ENCODE assay signal across 26 mouse cellular contexts in genomic region chr11:119931809-119932208, GRCm38 (mm10). TPM values are rescaled to one million over a fixed set of nuclear protein-coding genes. Genes with fewer than 3 reads are reported as not detected.
DNase-seq lines count a peak whose midpoint lies in the region; ATAC-seq and TF ChIP-seq lines count a peak whose summit lies in the region.
"Had no signal": no experiment of that assay in that cellular context is flagged by ENCODE, and none has a peak within 500 bp of the region (broad histone marks: within the 10 kb centered on the region; RNA-seq: fewer than 3 reads in every experiment).

No protein-coding gene starts in this region.

- ATAC-seq in hindbrain, embryonic 15.5 days (ENCODE audit: low FRiP score, low read depth), result no peak
- ATAC-seq in hindbrain, embryonic 11.5 days (ENCODE audit: low FRiP score), result no peak
- ATAC-seq in kidney, postnatal 0 days (replicated peaks; ENCODE audit: low FRiP score, low read depth), result no peak
- ATAC-seq: forebrain, embryonic 15.5 days; intestine, embryonic 16.5 days; midbrain, embryonic 13.5 days had no signal

- no peak for DNase-seq in hindbrain, embryonic 11.5 days (ENCODE audit: low spot score)
- DNase-seq in kidney, postnatal 0 days (ENCODE audit: low spot score), result peak; percentile 61
- DNase-seq in kidney, postnatal 14 days, result no peak
- DNase-seq in naive thymus-derived CD4-positive, alpha-beta T cell, adult 2 months (ENCODE audit: low read depth), result peak; percentile 67
- DNase-seq in urinary bladder, postnatal 14 days (ENCODE audit: low spot score), result no peak
- DNase-seq: adrenal gland, postnatal 25 days; cerebellum, adult 9-10 months; gastrocnemius, postnatal 10 days; heart, adult 18-20 months; heart, postnatal 10 days; layer of hippocampus, postnatal 36 days; liver, embryonic 13.5 days; lung, embryonic 14.5 days; right cerebral cortex, adult 18-20 months; thymus, adult 18-20 months; thymus, postnatal 36 days had no signal

- no peak overlapping the region for H3K4me2 ChIP-seq in hindbrain, embryonic 15.5 days
- no peak overlapping the region for H3K4me2 ChIP-seq in hindbrain, embryonic 11.5 days (replicated peaks; ENCODE audit: low read depth, low read length)
- H3K4me2 ChIP-seq in kidney, postnatal 0 days (ENCODE audit: low read length), result peak overlapping the region; percentile 14; the same call in 1 of the 2 replicates
- H3K4me2 ChIP-seq: embryonic facial prominence, embryonic 13.5 days; forebrain, embryonic 15.5 days; heart, embryonic 12.5 days; hindbrain, embryonic 12.5 days; liver, embryonic 13.5 days; lung, embryonic 14.5 days; midbrain, embryonic 13.5 days; neural tube, embryonic 15.5 days had no signal

- H3K9ac ChIP-seq in hindbrain, embryonic 15.5 days, result no peak overlapping the region
- H3K9ac ChIP-seq in hindbrain, embryonic 11.5 days (ENCODE audit: low read depth, low read length), result no peak overlapping the region
- no peak overlapping the region for H3K9ac ChIP-seq in kidney, postnatal 0 days (ENCODE audit: low read depth, low read length)
- H3K9ac ChIP-seq: forebrain, embryonic 15.5 days; heart, embryonic 12.5 days; hindbrain, embryonic 12.5 days; liver, embryonic 13.5 days; lung, embryonic 14.5 days; midbrain, embryonic 13.5 days; neural tube, embryonic 15.5 days had no signal

- no peak for TF ChIP-seq CTCF in kidney, postnatal 0 days (IDR thresholded peaks at IDR 0.05; ENCODE audit: low read depth)
- no peak for TF ChIP-seq CTCF in embryonic fibroblast, embryonic 13.5 days (IDR thresholded peaks at IDR 0.05; ENCODE audit: borderline replicate concordance, insufficient read depth, low read length)

- no peaks in the 10 kb centered on the region for H3K36me3 ChIP-seq in hindbrain, embryonic 15.5 days
- no peaks in the 10 kb centered on the region for H3K36me3 ChIP-seq in hindbrain, embryonic 11.5 days (ENCODE audit: control insufficient read depth, insufficient read depth, low read length)
- no peaks in the 10 kb centered on the region for H3K36me3 ChIP-seq in kidney, postnatal 0 days (ENCODE audit: insufficient read depth, low read length)
- H3K36me3 ChIP-seq: embryonic facial prominence, embryonic 13.5 days; forebrain, embryonic 15.5 days; heart, embryonic 12.5 days; hindbrain, embryonic 12.5 days; liver, embryonic 13.5 days; midbrain, embryonic 13.5 days; neural tube, embryonic 15.5 days had no signal

- no peaks in the 10 kb centered on the region for H3K9me3 ChIP-seq in hindbrain, embryonic 15.5 days
- H3K9me3 ChIP-seq in hindbrain, embryonic 11.5 days (ENCODE audit: control insufficient read depth, low read length), result no peaks in the 10 kb centered on the region
- H3K9me3 ChIP-seq in kidney, postnatal 0 days (replicated peaks; ENCODE audit: low read length), result no peaks in the 10 kb centered on the region
- H3K9me3 ChIP-seq: embryonic facial prominence, embryonic 13.5 days; forebrain, embryonic 15.5 days; hindbrain, embryonic 12.5 days; liver, embryonic 13.5 days; neural tube, embryonic 15.5 days had no signal

- H3K4me1 ChIP-seq in hindbrain, embryonic 15.5 days (replicated peaks), result peaks cover 16% of the 10 kb centered on the region
- H3K4me1 ChIP-seq in hindbrain, embryonic 11.5 days (replicated peaks; ENCODE audit: control insufficient read depth, insufficient read depth, low read length), result 0 out of 2 replicates have a peak, but pooled peaks cover 2% of the 10 kb centered on the region
- H3K4me1 ChIP-seq in kidney, postnatal 0 days (replicated peaks; ENCODE audit: insufficient read depth, low read length), result peaks cover 6% of the 10 kb centered on the region
- H3K4me1 ChIP-seq in embryonic fibroblast, embryonic 13.5 days (ENCODE audit: control insufficient read depth, insufficient read depth, low read length), result peaks cover 23% of the 10 kb centered on the region

- no peak for TF ChIP-seq POLR2A in embryonic fibroblast, embryonic 13.5 days (IDR thresholded peaks at IDR 0.05; ENCODE audit: low read depth, low read length)

- WGBS in hindbrain, embryonic 15.5 days, result 72% methylated on average over 10 of the region's 10 CpGs
- WGBS in hindbrain, embryonic 11.5 days, result 83% methylated on average over 10 of the region's 10 CpGs
- WGBS in kidney, postnatal 0 days, result 43% methylated on average over 10 of the region's 10 CpGs

- H3K27ac ChIP-seq in hindbrain, embryonic 15.5 days (replicated peaks), result peak overlapping the region; percentile 3; the same call in 1 of the 2 replicates
- H3K27ac ChIP-seq in hindbrain, embryonic 11.5 days (ENCODE audit: low read depth, low read length), result no peak overlapping the region
- no peak overlapping the region for H3K27ac ChIP-seq in kidney, postnatal 0 days
- 0 out of 2 replicates have a peak overlapping the region, but pooled peaks have one; percentile 4 for H3K27ac ChIP-seq in embryonic fibroblast, embryonic 13.5 days (ENCODE audit: insufficient read depth, low read length)
- H3K27ac ChIP-seq: embryonic facial prominence, embryonic 13.5 days; forebrain, embryonic 15.5 days; hindbrain, embryonic 12.5 days; liver, embryonic 13.5 days; midbrain, embryonic 13.5 days; neural tube, embryonic 15.5 days had no signal

- no peaks in the 10 kb centered on the region for H3K27me3 ChIP-seq in hindbrain, embryonic 15.5 days
- no peaks in the 10 kb centered on the region for H3K27me3 ChIP-seq in hindbrain, embryonic 11.5 days (ENCODE audit: control insufficient read depth, insufficient read depth, low read length)
- no peaks in the 10 kb centered on the region for H3K27me3 ChIP-seq in kidney, postnatal 0 days (ENCODE audit: insufficient read depth, low read length)
- H3K27me3 ChIP-seq: embryonic facial prominence, embryonic 13.5 days; forebrain, embryonic 15.5 days; hindbrain, embryonic 12.5 days; liver, embryonic 13.5 days; neural tube, embryonic 15.5 days had no signal

- H3K4me3 ChIP-seq in hindbrain, embryonic 15.5 days, result no peak overlapping the region
- H3K4me3 ChIP-seq in hindbrain, embryonic 11.5 days (ENCODE audit: low read depth, low read length), result no peak overlapping the region
- H3K4me3 ChIP-seq in kidney, postnatal 0 days (replicated peaks; ENCODE audit: low read depth, low read length), result no peak overlapping the region
- no peak overlapping the region for H3K4me3 ChIP-seq in embryonic fibroblast, embryonic 13.5 days (ENCODE audit: insufficient read depth, low read length)
- H3K4me3 ChIP-seq: embryonic facial prominence, embryonic 13.5 days; forebrain, embryonic 15.5 days; heart, embryonic 12.5 days; hindbrain, embryonic 12.5 days; liver, embryonic 13.5 days; megakaryocyte, embryonic 14.5 days; midbrain, embryonic 13.5 days; neural tube, embryonic 15.5 days had no signal

RNA-seq across cellular contexts. Expression of gene Baiap2, which starts 10.8 kb away (rescaled TPM):
- 16.8 and 20.1 TPM in 2 replicates for polyA plus RNA-seq in hindbrain, embryonic 15.5 days (2015; fragmentation: Nextera tagmentation; extraction: Ambion mirVana)
- 10.1 and 11.5 TPM in 2 replicates for polyA plus RNA-seq in hindbrain, embryonic 11.5 days (2014; fragmentation: Nextera tagmentation; extraction: Ambion mirVana)
- polyA plus RNA-seq in kidney, postnatal 0 days (2015; fragmentation: Nextera tagmentation; extraction: Ambion mirVana), result 21.4 and 23.8 TPM in 2 replicates
- polyA plus RNA-seq in embryonic fibroblast, embryonic 13.5 days (2011; ENCODE audit: insufficient read length, low read depth, missing spikeins), result 27.4 and 29.5 TPM in 2 replicates

RNA-seq across cellular contexts. Expression of gene Chmp6, which starts 18.6 kb away (rescaled TPM):
- 102 and 109 TPM in 2 replicates for polyA plus RNA-seq in hindbrain, embryonic 15.5 days (2015; fragmentation: Nextera tagmentation; extraction: Ambion mirVana)
- 87.2 and 88.3 TPM in 2 replicates for polyA plus RNA-seq in hindbrain, embryonic 11.5 days (2014; fragmentation: Nextera tagmentation; extraction: Ambion mirVana)
- 120 and 125 TPM in 2 replicates for polyA plus RNA-seq in kidney, postnatal 0 days (2015; fragmentation: Nextera tagmentation; extraction: Ambion mirVana)
- 29.5 and 30.3 TPM in 2 replicates for polyA plus RNA-seq in embryonic fibroblast, embryonic 13.5 days (2011; ENCODE audit: insufficient read length, low read depth, missing spikeins)

Comparison
In these comparisons a context has a peak if more than half of its experiments do, and no peak if none do; other contexts are left out.
1. H3K27ac ChIP-seq: peak in hindbrain, embryonic 15.5 days (single experiment) and embryonic fibroblast, embryonic 13.5 days (single experiment); none in hindbrain, embryonic 11.5 days (single experiment) and kidney, postnatal 0 days (single experiment).
2. DNase-seq: peak in kidney, postnatal 0 days (single experiment) and naive thymus-derived CD4-positive, alpha-beta T cell, adult 2 months (single experiment); none in hindbrain, embryonic 11.5 days (single experiment), kidney, postnatal 14 days (single experiment) and urinary bladder, postnatal 14 days (single experiment).